Mouse (Mus musculus): ENCODE data around the gene Syt6. TPM values are rescaled to one million over a fixed set of nuclear protein-coding genes. Genes with fewer than 3 reads are reported as not detected.

The Syt6 gene
- polyA plus RNA-seq, 1 experiment: not detected

DNA sequence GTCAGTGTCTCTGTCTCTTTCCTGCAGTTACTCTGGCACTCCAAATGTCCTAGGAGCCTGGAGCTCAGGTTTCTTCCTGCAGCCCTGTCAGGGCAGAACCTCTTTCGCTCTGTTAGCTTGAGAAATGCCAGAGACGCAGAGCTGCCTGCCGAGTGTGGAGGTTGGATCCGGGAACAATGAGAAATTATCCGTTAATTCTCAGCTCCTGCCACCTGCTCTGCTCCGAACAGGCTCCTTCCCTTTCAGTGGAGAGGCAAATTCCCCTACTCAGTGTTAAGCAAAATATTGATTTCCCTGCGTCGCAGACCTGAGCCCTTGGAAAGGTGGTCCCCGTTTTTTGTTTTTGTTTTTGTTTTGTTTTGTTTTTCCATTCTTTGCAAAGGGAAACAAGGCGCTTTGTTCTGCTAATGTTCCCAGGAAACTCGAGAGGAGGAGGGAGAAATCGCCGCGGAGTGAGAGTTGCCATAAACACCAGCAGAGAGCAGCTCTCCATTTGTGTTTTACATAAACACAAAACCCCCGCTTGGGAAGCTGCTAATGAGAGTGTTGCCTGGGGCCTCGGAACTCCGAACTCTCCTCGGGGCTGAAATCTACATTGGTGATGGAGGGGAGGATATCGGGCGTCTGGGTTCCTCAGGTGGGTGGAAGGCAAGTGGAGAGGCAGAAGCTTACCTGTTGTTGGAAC lies 1.8 kb upstream of the Syt6 start:
- no peaks in the 10 kb centered on the region for H3K36me3 ChIP-seq (ENCODE audit: control insufficient read depth, insufficient read depth)
- no peak overlapping the region for H3K4me3 ChIP-seq (ENCODE audit: insufficient read depth, poor library complexity, severe bottlenecking)
- H3K27me3 ChIP-seq (ENCODE audit: control insufficient read depth, insufficient read depth, insufficient read length): peaks cover 57% of the 10 kb centered on the region
- H3K79me3 ChIP-seq (ENCODE audit: low read depth): no peaks in the 10 kb centered on the region
- H3K79me2 ChIP-seq (ENCODE audit: control insufficient read depth, insufficient read depth): no peaks in the 10 kb centered on the region
- H3ac ChIP-seq (ENCODE audit: control insufficient read depth, insufficient read length, low read depth): no peak overlapping the region
- TF ChIP-seq USF1 (IDR thresholded peaks at IDR 0.05; ENCODE audit: low read depth) (no peak), CEBPB (IDR thresholded peaks at IDR 0.05; ENCODE audit: low read depth) (no peak), MYOD1 (IDR thresholded peaks at IDR 0.05; ENCODE audit: control insufficient read depth, insufficient read length, low read depth) (no peak), MAX (IDR thresholded peaks at IDR 0.05) (no peak), CTCF (IDR thresholded peaks at IDR 0.05; ENCODE audit: control insufficient read depth, insufficient read depth, insufficient read length) (no peak), MYOG (IDR thresholded peaks at IDR 0.05; ENCODE audit: control insufficient read depth, extremely low read depth, insufficient read length) (no peak), FOSL1 (IDR thresholded peaks at IDR 0.05; ENCODE audit: insufficient read depth, low read length, poor library complexity, severe bottlenecking) (no peak)

DNA sequence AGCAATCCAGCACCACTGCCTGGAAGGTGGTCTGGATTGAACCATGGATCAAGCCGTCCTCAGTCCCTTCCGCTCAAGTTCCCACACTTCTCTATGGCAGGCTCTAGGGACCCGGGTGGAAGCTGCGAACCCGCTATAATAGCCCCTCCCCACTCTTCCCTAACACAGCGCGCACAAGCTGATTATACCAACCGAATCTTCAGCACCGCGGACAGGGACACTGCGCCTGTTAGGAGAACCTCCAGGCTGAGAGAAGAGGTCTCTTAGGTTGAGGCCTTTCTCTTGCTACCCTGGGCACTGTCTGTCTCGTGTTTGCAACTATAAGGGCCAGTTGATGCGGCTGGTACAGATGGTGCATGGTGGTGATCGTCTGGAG lies 1.3 kb upstream of the Syt6 start:
- no peaks in the 10 kb centered on the region for H3K79me2 ChIP-seq (ENCODE audit: control insufficient read depth, insufficient read depth)
- peaks cover 52% of the 10 kb centered on the region for H3K27me3 ChIP-seq (ENCODE audit: control insufficient read depth, insufficient read depth, insufficient read length)
- H3K4me3 ChIP-seq (ENCODE audit: insufficient read depth, poor library complexity, severe bottlenecking): no peak overlapping the region

GRCm38 (mm10) chr3:103574566-103575155 lies 370 bp upstream of the Syt6 start:
- H3K27me3 ChIP-seq (ENCODE audit: control insufficient read depth, insufficient read depth, insufficient read length): peaks cover 49% of the 10 kb centered on the region
- H3K4me3 ChIP-seq (ENCODE audit: insufficient read depth, poor library complexity, severe bottlenecking): no peak overlapping the region
- no peaks in the 10 kb centered on the region for H3K36me3 ChIP-seq (ENCODE audit: control insufficient read depth, insufficient read depth)
- no peaks in the 10 kb centered on the region for H3K79me2 ChIP-seq (ENCODE audit: control insufficient read depth, insufficient read depth)
- TF ChIP-seq MYOG (IDR thresholded peaks at IDR 0.05; ENCODE audit: control insufficient read depth, extremely low read depth, insufficient read length): no peak
- TF ChIP-seq MAX (IDR thresholded peaks at IDR 0.05): no peak
- TF ChIP-seq MYOD1 (IDR thresholded peaks at IDR 0.05; ENCODE audit: control insufficient read depth, insufficient read length, low read depth): no peak
- no peak for TF ChIP-seq CEBPB (IDR thresholded peaks at IDR 0.05; ENCODE audit: low read depth)
- TF ChIP-seq FOSL1 (IDR thresholded peaks at IDR 0.05; ENCODE audit: insufficient read depth, low read length, poor library complexity, severe bottlenecking): no peak
- no peak for TF ChIP-seq USF1 (IDR thresholded peaks at IDR 0.05; ENCODE audit: low read depth)
- no peak overlapping the region for H3ac ChIP-seq (ENCODE audit: control insufficient read depth, insufficient read length, low read depth)
- H3K79me3 ChIP-seq (ENCODE audit: low read depth): no peaks in the 10 kb centered on the region

More for the DNA sequence above, 1.3 kb upstream of the Syt6 start:
- Histone ChIP-seq H3K79me3 (ENCODE audit: low read depth) (no peaks in the 10 kb centered on the region), H3ac (ENCODE audit: control insufficient read depth, insufficient read length, low read depth) (no peak overlapping the region), H3K36me3 (ENCODE audit: control insufficient read depth, insufficient read depth) (no peaks in the 10 kb centered on the region)
- TF ChIP-seq CTCF (IDR thresholded peaks at IDR 0.05; ENCODE audit: control insufficient read depth, insufficient read depth, insufficient read length) (no peak), MYOD1 (IDR thresholded peaks at IDR 0.05; ENCODE audit: control insufficient read depth, insufficient read length, low read depth) (no peak), MAX (IDR thresholded peaks at IDR 0.05) (no peak)

- H3ac ChIP-seq (ENCODE audit: control insufficient read depth, insufficient read length, low read depth): no peak overlapping the region
- TF ChIP-seq CTCF (IDR thresholded peaks at IDR 0.05; ENCODE audit: control insufficient read depth, insufficient read depth, insufficient read length): no peak
- no peak for TF ChIP-seq MYOG (IDR thresholded peaks at IDR 0.05; ENCODE audit: control insufficient read depth, extremely low read depth, insufficient read length)
- H3K4me3 ChIP-seq (ENCODE audit: insufficient read depth, poor library complexity, severe bottlenecking): no peak overlapping the region
- H3K79me3 ChIP-seq (ENCODE audit: low read depth): no peaks in the 10 kb centered on the region
- H3K27me3 ChIP-seq (ENCODE audit: control insufficient read depth, insufficient read depth, insufficient read length): peaks cover 44% of the 10 kb centered on the region
- no peaks in the 10 kb centered on the region for H3K79me2 ChIP-seq (ENCODE audit: control insufficient read depth, insufficient read depth)
- no peaks in the 10 kb centered on the region for H3K36me3 ChIP-seq (ENCODE audit: control insufficient read depth, insufficient read depth)
These were observed 1.0 kb downstream of the Syt6 start for GRCm38 (mm10) chr3:103575893-103576641.

GRCm38 (mm10) chr3:103587136-103587535 lies 12.1 kb downstream of the Syt6 start:
- Histone ChIP-seq H3K27me3 (ENCODE audit: control insufficient read depth, insufficient read depth, insufficient read length) (peaks cover 9% of the 10 kb centered on the region), H3ac (ENCODE audit: control insufficient read depth, insufficient read length, low read depth) (no peak overlapping the region), H3K4me3 (ENCODE audit: insufficient read depth, poor library complexity, severe bottlenecking) (no peak overlapping the region), H3K79me2 (ENCODE audit: control insufficient read depth, insufficient read depth) (no peaks in the 10 kb centered on the region), H3K36me3 (ENCODE audit: control insufficient read depth, insufficient read depth) (no peaks in the 10 kb centered on the region), H3K79me3 (ENCODE audit: low read depth) (no peaks in the 10 kb centered on the region)
- TF ChIP-seq USF1 (IDR thresholded peaks at IDR 0.05; ENCODE audit: low read depth): no peak
- no peak for TF ChIP-seq CTCF (IDR thresholded peaks at IDR 0.05; ENCODE audit: control insufficient read depth, insufficient read depth, insufficient read length)
- no peak for TF ChIP-seq CEBPB (IDR thresholded peaks at IDR 0.05; ENCODE audit: low read depth)
- TF ChIP-seq MYOG (IDR thresholded peaks at IDR 0.05; ENCODE audit: control insufficient read depth, extremely low read depth, insufficient read length): no peak
- TF ChIP-seq MYOD1 (IDR thresholded peaks at IDR 0.05; ENCODE audit: control insufficient read depth, insufficient read length, low read depth): no peak
- TF ChIP-seq FOSL1 (IDR thresholded peaks at IDR 0.05; ENCODE audit: insufficient read depth, low read length, poor library complexity, severe bottlenecking): no peak
- TF ChIP-seq MAX (IDR thresholded peaks at IDR 0.05): no peak

Data from C2C12 (cell line).